Mouse (Mus musculus): ENCODE results near the gene Slc16a3. TPM values are rescaled to one million over a fixed set of nuclear protein-coding genes. Genes with fewer than 3 reads are reported as not detected.

Gene Slc16a3
- 3.1 TPM for polyA plus RNA-seq (2015; fragmentation: Illumina TruSeq; extraction: RNeasy Lipid Tissue Mini Kit (QIAGEN cat#74804); ENCODE audit: low read depth, low replicate concordance)

GRCm38 (mm10) chr11:120948328-120948727 is at the start of gene Slc16a3:
Gene Slc16a3 (plus strand): TSS chr11:120948480.

GRCm38 (mm10) chr11:120932564-120933398 is 15.5 kb upstream of the Slc16a3 start, which contains the start of gene Ccdc57:
Gene Ccdc57 (minus strand): TSS chr11:120932872.

GRCm38 (mm10) chr11:120990951-120991526 is 42.8 kb downstream of the Slc16a3 start, which contains the start of gene Csnk1d:
Gene Csnk1d (minus strand): TSS chr11:120991330.

Other genes with a start within 250 kb of the Slc16a3 start
- 31.9 TPM for gene Cenpx, start 234.7 kb upstream of the Slc16a3 start, polyA plus RNA-seq (2015; fragmentation: Illumina TruSeq; extraction: RNeasy Lipid Tissue Mini Kit (QIAGEN cat#74804); ENCODE audit: low read depth, low replicate concordance)
- gene Lrrc45, start 234.6 kb upstream of the Slc16a3 start, polyA plus RNA-seq (2015; fragmentation: Illumina TruSeq; extraction: RNeasy Lipid Tissue Mini Kit (QIAGEN cat#74804); ENCODE audit: low read depth, low replicate concordance) = 51.5 TPM
- 64.3 TPM for gene Rac3, start 227.0 kb upstream of the Slc16a3 start, polyA plus RNA-seq (2015; fragmentation: Illumina TruSeq; extraction: RNeasy Lipid Tissue Mini Kit (QIAGEN cat#74804); ENCODE audit: low read depth, low replicate concordance)
- 17.3 TPM for gene Dcxr, start 221.2 kb upstream of the Slc16a3 start, polyA plus RNA-seq (2015; fragmentation: Illumina TruSeq; extraction: RNeasy Lipid Tissue Mini Kit (QIAGEN cat#74804); ENCODE audit: low read depth, low replicate concordance)
- 1.8 TPM for gene Cbr2, start 216.4 kb upstream of the Slc16a3 start, polyA plus RNA-seq (2015; fragmentation: Illumina TruSeq; extraction: RNeasy Lipid Tissue Mini Kit (QIAGEN cat#74804); ENCODE audit: low read depth, low replicate concordance)
- gene Hmga1b, start 185.7 kb upstream of the Slc16a3 start, polyA plus RNA-seq (2015; fragmentation: Illumina TruSeq; extraction: RNeasy Lipid Tissue Mini Kit (QIAGEN cat#74804); ENCODE audit: low read depth, low replicate concordance) = 97.6 TPM
- 64.7 TPM for gene Rfng, start 164.3 kb upstream of the Slc16a3 start, polyA plus RNA-seq (2015; fragmentation: Illumina TruSeq; extraction: RNeasy Lipid Tissue Mini Kit (QIAGEN cat#74804); ENCODE audit: low read depth, low replicate concordance)
- gene Gps1, start 164.2 kb upstream of the Slc16a3 start, polyA plus RNA-seq (2015; fragmentation: Illumina TruSeq; extraction: RNeasy Lipid Tissue Mini Kit (QIAGEN cat#74804); ENCODE audit: low read depth, low replicate concordance) = 181 TPM
- 41.4 TPM for gene Dus1l, start 152.1 kb upstream of the Slc16a3 start, polyA plus RNA-seq (2015; fragmentation: Illumina TruSeq; extraction: RNeasy Lipid Tissue Mini Kit (QIAGEN cat#74804); ENCODE audit: low read depth, low replicate concordance)
- gene Fasn, start 123.9 kb upstream of the Slc16a3 start, polyA plus RNA-seq (2015; fragmentation: Illumina TruSeq; extraction: RNeasy Lipid Tissue Mini Kit (QIAGEN cat#74804); ENCODE audit: low read depth, low replicate concordance) = 128 TPM
- gene Ccdc57, start 15.6 kb upstream of the Slc16a3 start, polyA plus RNA-seq (2015; fragmentation: Illumina TruSeq; extraction: RNeasy Lipid Tissue Mini Kit (QIAGEN cat#74804); ENCODE audit: low read depth, low replicate concordance) = 7.2 TPM
- 86.1 TPM for gene Csnk1d, start 42.9 kb downstream of the Slc16a3 start, polyA plus RNA-seq (2015; fragmentation: Illumina TruSeq; extraction: RNeasy Lipid Tissue Mini Kit (QIAGEN cat#74804); ENCODE audit: low read depth, low replicate concordance)
- gene Cd7, start 90.9 kb downstream of the Slc16a3 start, polyA plus RNA-seq (2015; fragmentation: Illumina TruSeq; extraction: RNeasy Lipid Tissue Mini Kit (QIAGEN cat#74804); ENCODE audit: low read depth, low replicate concordance) = 3.4 TPM
- gene Sectm1b, start 115.1 kb downstream of the Slc16a3 start, polyA plus RNA-seq (2015; fragmentation: Illumina TruSeq; extraction: RNeasy Lipid Tissue Mini Kit (QIAGEN cat#74804); ENCODE audit: low read depth, low replicate concordance) = not detected
- gene Sectm1a, start 132.7 kb downstream of the Slc16a3 start, polyA plus RNA-seq (2015; fragmentation: Illumina TruSeq; extraction: RNeasy Lipid Tissue Mini Kit (QIAGEN cat#74804); ENCODE audit: low read depth, low replicate concordance) = not detected
- not detected for gene Tex19.2, start 170.2 kb downstream of the Slc16a3 start, polyA plus RNA-seq (2015; fragmentation: Illumina TruSeq; extraction: RNeasy Lipid Tissue Mini Kit (QIAGEN cat#74804); ENCODE audit: low read depth, low replicate concordance)
- gene Tex19.1, start 197.7 kb downstream of the Slc16a3 start, polyA plus RNA-seq (2015; fragmentation: Illumina TruSeq; extraction: RNeasy Lipid Tissue Mini Kit (QIAGEN cat#74804); ENCODE audit: low read depth, low replicate concordance) = not detected
- not detected for gene Uts2r, start 211.8 kb downstream of the Slc16a3 start, polyA plus RNA-seq (2015; fragmentation: Illumina TruSeq; extraction: RNeasy Lipid Tissue Mini Kit (QIAGEN cat#74804); ENCODE audit: low read depth, low replicate concordance)

Data from brain, adult 10 weeks (tissue).